Mouse (Mus musculus) cerebral cortex, adult 2 months (tissue): ENCODE measurements around the gene a.

Experiments
- WGBS: fragments of 180-500 bp; shearing (Covaris S2); methylation state at CpG from one replicate; pipeline ENCODE4 v1.1.7; 2018; 5-methylcytosine and 5-hydroxymethylcytosine counted together

Gene a

DNA sequence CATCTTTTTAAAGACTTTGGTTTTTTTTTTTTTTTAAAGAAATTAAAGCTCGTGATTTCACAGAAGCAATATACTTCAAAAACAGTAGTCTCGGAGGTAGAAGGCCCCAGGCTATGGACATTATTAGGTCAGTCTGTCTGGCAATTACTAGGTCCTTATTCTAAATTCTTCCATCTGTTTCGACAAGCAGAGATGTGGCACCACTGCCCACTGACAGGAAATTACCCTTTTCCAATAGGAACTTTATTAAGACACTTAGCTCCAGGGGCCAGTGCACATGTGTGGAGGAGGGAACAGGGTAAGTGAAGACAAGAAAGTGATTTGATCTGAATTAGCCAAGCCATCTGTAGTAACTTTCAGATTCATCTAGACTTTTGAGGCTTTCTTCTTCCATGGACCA, 263.5 kb downstream of the a start:
- 84% methylated on average over 3 of the region's 3 CpGs for WGBS

DNA sequence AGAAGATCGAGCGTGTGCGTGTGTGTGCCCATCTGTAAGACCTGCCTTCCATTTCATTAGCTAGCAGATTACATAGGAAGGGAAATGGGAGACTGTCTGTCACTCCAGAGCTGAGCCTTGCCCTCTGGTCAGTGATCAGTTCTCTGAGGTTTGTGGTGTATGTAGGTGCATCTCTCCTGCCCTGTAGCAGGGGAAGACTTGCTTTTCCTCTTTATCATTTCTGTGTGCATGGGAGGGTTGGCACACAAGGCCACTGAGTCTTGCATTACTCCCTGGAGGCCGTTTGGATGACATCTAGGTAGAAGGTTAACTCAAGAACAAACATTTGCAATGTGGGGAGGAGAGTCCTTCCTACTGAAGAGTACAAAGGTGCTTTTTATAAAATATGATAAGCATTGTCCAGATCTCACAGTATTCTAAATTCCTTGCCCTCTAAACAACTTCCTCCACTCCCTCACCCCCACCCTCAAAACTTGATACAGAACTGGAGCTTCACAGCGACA, 264.9 kb downstream of the a start:
- 81% methylated on average over 5 of the region's 5 CpGs for WGBS

DNA sequence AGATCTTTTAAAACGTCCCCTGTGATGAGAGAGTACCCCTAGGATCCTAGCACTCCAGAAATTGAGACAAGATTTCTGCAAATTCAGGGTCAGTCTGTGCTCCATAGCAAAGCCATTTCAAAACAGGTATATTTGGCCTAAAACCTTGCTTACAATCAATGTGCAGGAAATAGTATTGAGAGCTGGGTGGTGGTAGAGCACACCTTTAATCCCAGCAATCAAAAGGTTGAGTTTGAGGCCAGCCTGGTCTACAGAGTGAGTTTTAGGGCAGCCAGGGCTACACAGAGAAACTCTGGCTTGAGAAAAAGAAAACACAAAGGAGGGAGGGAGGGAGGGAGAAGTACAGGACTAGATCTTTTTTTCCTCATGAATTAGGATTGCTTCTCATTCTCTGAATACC, 266.2 kb downstream of the a start:
- 75% methylated on average over 1 of the region's 1 CpGs for WGBS

DNA sequence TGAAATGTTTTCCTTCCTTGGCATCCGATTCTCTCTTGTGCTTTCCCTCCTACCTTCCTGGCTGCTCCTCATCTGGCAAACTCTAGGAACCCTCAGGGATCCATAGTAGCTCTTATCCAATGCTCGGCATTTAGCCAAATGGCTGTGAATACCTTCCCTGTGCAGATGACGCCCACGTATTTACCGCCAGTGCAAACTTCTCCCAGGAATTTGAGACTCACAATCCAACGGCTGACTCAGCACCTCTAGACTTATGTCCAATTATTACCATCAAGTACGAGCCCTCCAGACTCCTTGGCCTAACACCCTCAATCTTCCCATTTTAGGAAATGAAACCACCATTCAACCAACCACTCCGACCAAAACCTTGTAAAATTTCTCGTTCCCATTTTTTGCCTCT, 279.8 kb downstream of the a start:
- WGBS, result 64% methylated on average over 9 of the region's 9 CpGs

DNA sequence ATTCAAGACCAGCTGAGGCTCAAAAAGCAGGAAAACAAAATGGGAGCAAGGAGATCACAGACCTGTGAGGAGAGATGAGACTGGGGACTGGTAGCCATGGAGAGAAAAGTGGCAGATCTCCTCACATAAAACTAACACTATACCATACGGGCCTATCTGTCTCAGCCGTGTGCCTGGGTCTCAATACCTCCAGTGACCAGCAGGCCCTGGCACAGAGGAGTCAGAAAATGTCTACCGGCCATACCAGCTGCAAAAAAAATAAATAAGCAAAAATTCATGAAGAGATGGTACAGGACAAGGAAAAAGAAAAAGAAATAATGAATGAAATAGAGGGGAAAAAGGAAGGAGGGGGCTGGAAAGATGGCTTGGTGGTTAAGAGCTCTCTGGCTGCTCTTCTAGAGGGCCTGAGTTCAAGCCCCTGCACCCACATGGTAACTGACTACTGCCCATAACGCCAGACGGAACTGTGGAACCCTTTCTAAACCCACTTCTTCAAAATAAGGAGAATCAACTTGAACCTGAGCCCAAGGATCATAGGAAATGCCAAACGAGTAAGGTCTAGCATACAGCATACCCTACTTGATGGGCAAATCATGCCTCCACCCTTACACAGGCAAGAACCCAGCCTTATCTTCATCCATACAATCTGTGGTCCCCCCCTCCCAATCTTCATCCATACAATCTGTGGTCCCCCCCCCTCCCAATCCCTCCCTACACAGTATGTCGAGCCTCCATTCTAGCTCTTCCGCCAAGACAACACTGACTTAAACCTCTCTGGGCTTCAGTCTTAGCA, 281.3 kb downstream of the a start:
- 85% methylated on average over 8 of the region's 8 CpGs for WGBS

DNA sequence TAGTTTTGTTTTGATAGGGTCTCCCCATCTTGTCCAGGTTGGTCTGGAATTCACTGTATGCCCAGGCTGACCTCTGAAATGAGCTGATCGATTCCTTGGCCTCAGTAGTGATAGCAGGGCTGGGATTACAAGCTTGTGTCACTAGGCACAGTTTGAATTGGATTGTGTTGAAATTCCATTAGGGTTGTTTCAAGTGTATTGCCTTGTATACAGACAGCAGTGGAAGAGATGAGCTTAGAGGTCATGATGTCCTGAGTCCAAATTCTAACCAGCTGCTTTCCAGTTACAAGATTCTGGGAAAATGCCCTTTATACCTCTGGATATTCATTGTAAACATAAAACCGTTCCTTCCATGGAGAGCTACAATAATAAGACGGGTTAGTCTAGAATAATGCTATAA, 282.1 kb downstream of the a start:
- WGBS, result 24% methylated on average over 3 of the region's 3 CpGs

DNA sequence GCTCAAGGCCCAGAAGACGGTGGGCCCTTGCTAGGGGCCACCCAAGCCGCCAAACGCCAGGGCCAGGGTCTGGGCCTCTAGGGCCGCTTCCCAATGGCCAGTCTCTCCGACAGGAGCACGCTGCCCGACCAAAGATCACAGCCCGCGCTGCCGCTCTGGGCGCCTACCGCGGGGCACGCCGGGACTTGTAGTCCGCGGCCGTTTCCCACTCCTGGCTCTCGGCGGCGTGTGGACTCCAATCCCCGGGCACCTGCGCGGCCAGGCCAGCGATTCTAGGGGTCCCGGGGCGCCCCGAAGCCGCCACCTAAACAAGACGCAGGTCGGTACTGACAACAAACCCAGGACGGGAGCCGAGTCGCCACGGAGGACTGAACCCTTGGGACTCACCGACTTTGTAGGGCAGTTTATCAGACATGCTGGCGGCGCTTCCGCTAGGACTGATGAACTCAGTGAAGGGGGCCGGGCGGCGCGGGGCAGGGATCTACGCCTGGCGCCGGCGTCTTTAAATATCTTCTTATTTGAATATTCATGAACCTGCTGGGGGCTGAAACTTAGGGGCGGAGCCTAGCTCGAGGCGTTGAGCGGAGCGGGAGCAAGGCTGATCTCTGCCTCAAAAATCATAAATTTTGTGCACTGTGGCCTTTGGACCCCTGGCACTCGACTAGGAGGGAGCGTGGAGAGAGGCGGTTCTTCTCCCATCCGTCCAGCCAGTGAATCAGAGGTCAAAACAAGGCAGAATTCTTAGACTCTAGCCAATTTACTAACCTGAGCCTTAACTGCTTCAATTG, 283.0 kb downstream of the a start, which contains the start of gene Ahcy:
Gene Ahcy (minus strand): TSS at position 520 of the 788 bp plus-strand sequence.
- 1% methylated on average over 56 of the region's 56 CpGs for WGBS

DNA sequence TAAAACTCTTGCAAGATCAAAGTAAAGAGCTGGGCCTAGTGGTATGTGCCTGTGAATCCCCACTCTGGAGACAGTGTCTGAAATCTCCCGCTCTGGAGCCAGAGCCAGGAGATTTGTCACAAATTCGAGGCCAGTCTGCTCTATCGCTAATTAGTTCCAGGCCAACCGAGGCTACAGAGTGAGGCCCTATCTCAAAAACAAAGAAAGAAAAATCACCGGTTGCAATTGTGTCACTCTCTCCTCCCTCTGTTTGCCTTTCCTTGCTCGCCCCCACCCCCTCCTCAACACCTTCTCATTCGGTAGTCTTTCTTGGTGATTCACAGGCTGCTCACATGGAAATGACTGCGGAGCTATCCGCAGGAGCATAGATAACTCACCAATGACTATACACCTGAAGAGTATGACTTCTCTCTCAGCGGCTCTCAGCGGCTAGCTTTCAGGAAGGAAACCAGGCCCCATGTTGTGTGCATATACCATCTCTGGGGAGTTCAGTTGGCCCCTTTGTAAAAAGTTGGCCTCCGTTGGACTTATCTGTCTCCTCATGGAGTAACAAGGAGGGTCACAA, 283.6 kb downstream of the a start:
- 23% methylated on average over 12 of the region's 12 CpGs for WGBS

DNA sequence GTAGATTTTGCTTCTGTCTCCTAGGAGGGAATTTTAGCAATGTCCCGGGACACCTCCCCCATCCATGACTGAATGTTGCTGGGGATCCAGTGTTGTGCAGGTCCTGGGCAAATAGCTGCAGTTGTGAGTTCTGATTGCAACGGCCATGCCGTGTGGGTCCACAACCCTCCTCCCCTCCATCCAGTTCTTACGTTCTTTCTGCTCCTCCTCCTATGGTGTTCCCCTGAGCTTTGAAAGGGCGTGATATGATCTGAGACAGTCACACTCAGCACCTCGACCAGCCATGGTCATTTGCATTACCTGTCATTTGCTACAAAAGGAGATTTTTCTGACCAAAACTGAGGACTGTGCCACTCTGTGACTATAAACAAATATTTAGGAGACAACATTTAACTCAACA, 284.4 kb downstream of the a start:
- 91% methylated on average over 6 of the region's 6 CpGs for WGBS

DNA sequence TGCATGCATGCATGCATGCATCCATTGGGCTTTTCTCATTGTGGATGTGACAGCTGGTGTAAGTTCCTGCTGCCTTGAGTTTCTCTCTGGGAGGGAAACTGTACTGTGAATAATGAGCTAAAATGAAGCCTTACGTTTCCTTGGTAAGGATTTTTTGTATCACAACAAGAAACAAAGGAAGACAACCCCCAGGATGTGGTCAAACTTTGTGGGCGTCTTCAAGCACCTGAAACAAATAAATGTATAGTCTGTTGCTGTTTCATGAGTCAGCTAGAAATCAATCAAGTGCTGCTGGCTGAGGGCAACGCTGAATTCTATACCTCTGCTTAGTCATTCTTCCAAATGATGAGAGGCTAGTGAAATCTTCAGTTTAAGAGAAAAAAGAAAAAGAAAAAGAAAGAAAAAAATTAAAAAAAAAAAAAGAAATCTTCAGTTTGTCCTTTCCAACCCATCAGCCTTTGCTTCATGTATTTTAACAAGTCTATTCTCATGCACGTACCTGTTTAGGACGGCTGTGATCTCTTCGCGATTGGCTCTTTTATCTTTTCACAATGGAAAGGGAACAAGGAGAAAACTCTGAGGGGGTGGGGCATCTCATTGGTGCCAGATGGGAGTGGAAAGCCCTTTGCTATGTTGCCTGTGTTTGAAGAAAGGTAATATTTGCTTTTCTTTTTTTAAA, 288.4 kb downstream of the a start:
- WGBS, result 40% methylated on average over 7 of the region's 7 CpGs

DNA sequence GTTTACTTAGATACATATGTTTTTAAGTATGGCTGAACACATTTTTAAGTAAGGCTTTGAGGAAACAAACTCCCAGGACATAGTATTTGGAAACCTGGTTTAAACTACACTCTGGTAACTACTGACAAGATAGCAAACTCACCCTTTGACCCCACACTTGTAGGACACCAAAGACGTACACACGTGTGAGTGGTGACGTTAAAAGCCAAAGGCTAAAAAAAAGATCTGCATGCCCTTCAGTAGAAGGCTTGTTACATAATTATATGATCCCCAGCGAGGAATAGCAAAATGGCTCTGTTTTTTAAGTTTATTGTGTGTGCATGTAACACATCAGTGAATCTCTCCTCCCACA, 289.0 kb downstream of the a start:
- 73% methylated on average over 4 of the region's 4 CpGs for WGBS

DNA sequence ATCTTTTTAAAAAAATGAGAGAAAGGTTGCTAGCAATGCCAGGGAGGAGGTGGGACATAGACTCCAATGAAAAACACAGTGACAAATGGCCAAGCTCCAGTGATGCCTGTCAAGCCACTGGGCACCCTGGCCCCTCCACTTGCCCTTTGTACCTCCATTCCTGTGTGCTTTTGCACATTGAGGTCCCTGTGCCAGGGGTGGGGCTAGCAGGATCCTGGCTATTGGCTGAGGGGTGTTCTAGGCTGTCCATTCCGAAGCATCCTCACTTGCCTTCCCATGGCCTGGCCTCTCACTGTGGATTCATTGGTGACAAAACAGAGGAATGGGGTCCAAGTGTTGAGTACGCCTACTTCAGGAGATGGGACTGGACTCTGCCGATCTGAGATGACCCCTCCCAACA, 289.9 kb downstream of the a start:
- WGBS, result 89% methylated on average over 3 of the region's 3 CpGs

DNA sequence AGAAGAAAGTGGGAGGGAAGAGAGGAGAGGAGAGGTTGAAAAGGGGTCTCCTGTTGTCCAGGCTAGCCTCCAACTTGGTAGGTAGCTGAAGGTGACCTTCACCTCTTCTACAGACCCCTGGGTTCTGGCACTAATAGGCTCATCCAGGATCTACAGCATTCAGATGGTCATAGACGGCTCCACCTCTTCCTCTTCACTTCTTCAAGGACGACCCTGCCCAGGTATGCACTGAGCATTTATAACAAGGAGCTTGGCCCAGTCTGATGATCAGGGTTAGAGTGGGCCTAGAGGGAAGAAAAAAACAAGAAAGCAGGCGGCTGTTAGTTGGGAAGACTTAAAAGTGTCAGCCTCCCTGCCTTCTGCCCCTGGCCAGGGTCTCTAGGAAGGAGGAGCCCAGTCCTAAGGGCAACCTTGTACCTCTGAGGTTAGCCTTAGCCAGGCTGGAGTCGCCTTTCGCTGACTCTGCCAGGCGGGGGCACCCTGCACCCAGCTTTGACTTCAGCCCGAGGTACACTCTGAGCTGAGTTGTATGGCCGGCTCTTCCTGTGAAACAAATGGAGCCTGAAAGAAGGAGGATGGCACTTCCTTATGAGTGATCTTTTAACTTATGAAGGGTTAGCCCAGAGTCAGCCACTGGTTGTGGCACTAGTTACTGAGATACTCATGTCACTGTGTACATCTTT, 291.1 kb downstream of the a start:
- WGBS, result 28% methylated on average over 8 of the region's 8 CpGs

DNA sequence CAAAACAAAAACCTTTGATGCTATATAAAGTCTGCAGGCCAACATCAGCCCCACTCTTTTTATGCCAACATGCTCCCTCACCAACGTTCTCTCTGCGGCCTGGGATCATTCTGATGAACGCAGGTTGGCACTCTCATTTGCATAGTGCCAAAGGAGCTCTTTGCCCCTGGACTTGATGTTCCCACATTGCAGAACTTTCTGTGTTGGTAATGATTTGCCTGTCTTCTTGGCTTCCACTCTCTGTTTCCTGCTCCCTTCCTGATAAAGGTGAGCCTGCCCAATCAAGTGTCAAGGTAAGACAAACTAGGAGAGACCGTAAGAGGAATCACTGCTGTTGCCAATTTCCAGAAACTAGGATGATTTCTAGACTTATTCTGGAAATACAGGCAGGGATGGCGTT, 293.3 kb downstream of the a start:
- 88% methylated on average over 5 of the region's 5 CpGs for WGBS

DNA sequence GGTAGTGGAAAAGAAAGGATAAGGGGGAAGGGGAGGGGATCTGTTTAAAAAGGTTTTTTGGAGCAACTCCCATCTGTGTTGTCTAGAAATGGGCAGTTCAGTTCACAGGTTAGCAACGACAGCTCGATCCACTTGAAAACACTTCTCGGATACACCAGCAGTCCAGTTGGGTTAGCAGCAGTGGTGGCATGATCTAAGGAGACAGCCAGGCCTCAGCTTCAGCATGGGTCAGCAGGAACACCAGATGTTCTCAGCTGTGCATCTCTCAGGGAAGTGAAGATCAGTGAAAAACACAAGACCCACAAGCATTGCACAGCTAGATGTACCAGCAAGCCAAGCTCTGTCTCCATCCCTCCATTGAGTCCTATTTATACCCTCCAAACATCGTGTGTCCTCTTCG, 295.1 kb downstream of the a start:
- WGBS, result 92% methylated on average over 5 of the region's 5 CpGs

DNA sequence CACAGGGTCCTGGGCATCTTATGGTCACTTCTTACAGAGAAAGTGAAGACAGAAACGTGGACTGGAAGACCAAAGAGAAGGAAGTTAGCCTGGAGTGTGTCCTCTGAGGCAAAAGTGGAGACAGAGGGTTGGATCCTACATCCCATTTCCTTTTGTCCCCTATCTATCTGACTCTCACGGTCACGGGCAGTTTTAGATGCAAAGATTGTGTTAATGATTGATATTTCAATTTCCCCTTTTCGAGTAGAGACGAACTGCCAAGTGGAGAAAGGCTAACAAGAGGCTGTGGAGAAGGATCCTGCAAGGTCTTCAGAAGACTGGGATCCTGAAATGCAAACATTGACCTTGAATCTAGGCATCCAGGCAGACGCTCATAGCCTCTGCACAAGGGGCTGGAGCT, 297.1 kb downstream of the a start:
- WGBS, result 85% methylated on average over 6 of the region's 6 CpGs

DNA sequence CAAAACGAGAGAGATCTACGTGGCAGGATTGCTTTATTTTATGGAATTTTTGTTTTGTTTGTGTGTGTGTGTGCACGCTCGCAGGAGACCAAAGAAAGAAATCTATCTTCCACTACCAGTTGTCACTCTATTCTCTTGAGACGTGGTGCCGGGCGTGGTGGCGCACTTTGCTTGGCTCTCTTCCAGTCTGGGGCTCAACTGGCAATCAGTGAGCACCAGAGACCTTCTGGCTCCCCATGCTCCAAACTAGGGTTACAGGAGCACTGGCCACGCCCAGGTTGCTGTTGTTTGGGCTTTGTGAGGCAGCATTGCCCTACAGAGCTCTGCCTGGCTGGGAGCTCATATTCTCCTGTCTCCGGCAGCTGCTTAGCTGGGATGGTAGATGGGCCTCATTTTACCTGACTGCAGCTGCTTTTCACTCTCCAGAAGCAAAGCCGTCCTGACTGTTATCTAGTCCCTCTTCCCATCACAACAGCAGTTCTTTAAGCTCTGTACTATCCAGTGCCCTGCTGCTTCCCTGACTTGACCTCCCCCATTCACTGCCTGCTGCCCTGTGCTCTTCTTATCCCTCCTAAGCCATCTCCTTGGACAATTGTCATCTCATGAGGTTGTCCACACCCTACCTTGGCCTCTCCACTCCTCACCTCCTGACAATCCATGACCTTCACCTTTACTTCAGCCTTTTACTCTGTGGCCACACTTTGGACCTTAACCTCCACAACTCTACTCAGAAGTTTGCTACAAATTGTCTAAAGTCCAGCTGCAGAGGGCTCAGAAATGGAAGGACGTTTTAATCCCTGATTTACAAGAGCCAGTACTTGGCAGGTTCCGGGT, 299.9 kb downstream of the a start:
- 69% methylated on average over 13 of the region's 13 CpGs for WGBS

DNA sequence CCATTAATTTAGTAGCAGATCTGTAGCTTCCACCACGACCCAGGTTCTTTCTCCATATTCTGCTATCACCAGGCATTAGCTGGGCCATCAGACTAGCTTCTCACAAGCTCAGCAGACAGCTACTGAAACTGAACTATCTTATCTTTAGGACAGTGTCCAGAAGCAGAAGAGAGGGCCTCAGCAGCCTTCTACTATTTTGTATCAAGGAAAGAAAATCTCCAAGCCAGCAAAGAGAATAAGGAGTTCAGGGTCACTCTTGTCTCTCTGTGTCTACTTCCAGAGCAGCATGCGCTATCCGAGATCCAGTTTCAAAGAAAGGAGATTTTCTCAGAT, 300.5 kb downstream of the a start:
- 93% methylated on average over 3 of the region's 3 CpGs for WGBS

DNA sequence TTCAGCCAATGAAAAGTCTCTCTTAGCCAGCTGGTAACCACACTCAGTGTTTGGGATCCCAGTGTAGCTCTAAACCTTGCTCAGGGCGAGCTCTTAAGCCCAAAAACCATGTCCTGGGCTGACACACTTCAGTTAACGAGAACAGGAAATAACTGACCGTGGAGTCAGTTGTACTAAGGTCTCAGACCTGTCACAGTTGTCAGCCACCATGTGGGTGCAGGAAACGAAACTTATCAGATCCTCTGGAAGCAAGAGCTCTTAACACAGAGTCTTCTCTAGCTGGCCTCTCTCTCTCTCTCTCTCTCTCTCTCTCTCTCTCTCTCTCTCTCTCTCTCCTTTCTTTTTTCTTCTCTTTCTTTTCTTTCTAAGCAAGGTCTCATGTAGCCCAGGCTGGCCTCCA, 302.2 kb downstream of the a start:
- 72% methylated on average over 4 of the region's 4 CpGs for WGBS

DNA sequence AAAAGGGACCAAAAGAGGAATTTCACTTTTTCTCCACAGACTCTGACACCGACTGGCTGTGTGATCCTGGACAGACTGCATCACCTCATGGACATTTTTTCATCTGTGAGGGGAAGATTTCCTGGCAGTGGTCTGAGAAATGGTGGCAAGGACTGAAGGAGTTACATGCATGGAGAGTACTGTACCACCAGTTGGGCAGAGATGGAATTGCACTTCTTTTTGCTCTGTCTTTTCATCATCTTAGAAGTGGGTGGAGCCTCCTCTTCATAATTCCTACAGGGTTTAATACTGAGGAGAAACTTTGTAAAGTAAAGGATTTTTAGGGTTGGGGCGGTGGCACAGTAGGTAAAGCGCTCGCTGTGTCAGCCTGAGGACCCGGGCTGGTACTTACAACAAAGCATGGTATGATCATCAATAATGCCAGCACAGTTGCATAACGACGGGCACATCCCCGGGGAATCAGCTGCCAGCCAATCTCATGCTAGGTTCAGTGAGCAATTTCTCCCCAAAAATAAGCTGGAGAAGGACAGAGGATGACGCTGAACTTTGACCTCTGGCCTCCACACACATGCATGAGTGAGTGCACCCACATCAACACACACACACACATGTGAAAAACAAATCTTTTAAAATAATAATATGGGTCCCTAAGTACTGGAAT, 307.6 kb downstream of the a start:
- WGBS, result 75% methylated on average over 9 of the region's 9 CpGs
